Mouse (Mus musculus) stomach, embryonic 16.5 days (tissue): ENCODE data around the gene Ces1h. TPM values are rescaled to one million over a fixed set of nuclear protein-coding genes. Genes with fewer than 3 reads are reported as not detected.
"Not testable (repeated sequence)": the region's sequence is repeated elsewhere in the genome, so short reads cannot be mapped to it uniquely, and the experiment has no call there.

Source experiments
- ATAC-seq: fragments of 200-750 bp; cut with Nextera tagmentation; 2 replicates; pipeline ENCODE4 v1.8.0; 2017; ENCODE audit warnings: moderate number of reproducible peaks, moderate TSS enrichment; ENCODE audit not compliant: insufficient read depth, low FRiP score
- H3K27ac ChIP-seq: fragments of 300-500 bp; sonication (generic); 2 replicates; pipeline ENCODE4 v1.5.1; 2014; ENCODE audit warnings: low read length
- H3K27me3 ChIP-seq: fragments of 300-500 bp; sonication (generic); 2 replicates; pipeline ENCODE4 v1.6.1; 2014; ENCODE audit warnings: low read length, control low read depth, mixed read lengths; ENCODE audit not compliant: control insufficient read depth, insufficient read depth
- H3K36me3 ChIP-seq: fragments of 300-500 bp; sonication (generic); 2 replicates; pipeline ENCODE4 v1.6.1; 2014; ENCODE audit warnings: low read length; ENCODE audit not compliant: control insufficient read depth, insufficient read depth
- H3K4me1 ChIP-seq: fragments of 300-500 bp; sonication (generic); 2 replicates; pipeline ENCODE4 v1.6.1; 2014; ENCODE audit warnings: low read length, control low read depth, mixed read lengths; ENCODE audit not compliant: control insufficient read depth, insufficient read depth
- H3K4me2 ChIP-seq: fragments of 300-500 bp; sonication (generic); 2 replicates; pipeline ENCODE4 v1.6.1; 2014; ENCODE audit warnings: low read depth, low read length, mixed read lengths
- H3K4me3 ChIP-seq: fragments of 300-500 bp; sonication (generic); replicated peaks from 2 replicates; pipeline ENCODE4 v1.5.1; 2014; ENCODE audit warnings: mild to moderate bottlenecking, low read length
- H3K9ac ChIP-seq: fragments of 300-500 bp; sonication (generic); 2 replicates; pipeline ENCODE4 v1.6.1; 2014; ENCODE audit warnings: low read length
- H3K9me3 ChIP-seq: fragments of 300-500 bp; sonication (generic); replicated peaks from 2 replicates; pipeline ENCODE4 v1.6.1; 2016; ENCODE audit warnings: low read length, control low read depth; ENCODE audit not compliant: control insufficient read depth
- WGBS: fragments of 180-500 bp; shearing (Covaris S2); extraction: QIAGEN DNeasy Blood & Tissue Kit; methylation state at CpG from one replicate; pipeline ENCODE4 v1.1.7; 2014; 5-methylcytosine and 5-hydroxymethylcytosine counted together
- polyA plus RNA-seq: library from polyadenylated mRNA; unstranded; fragments of >200 nt; fragmentation: Nextera tagmentation; extraction: Ambion mirVana; gene quantifications from 2 replicates; pipeline ENCODE4 v1.2.1, GENCODE M21; 2015

Ces1h gene
- not detected in 2 replicates for polyA plus RNA-seq

DNA sequence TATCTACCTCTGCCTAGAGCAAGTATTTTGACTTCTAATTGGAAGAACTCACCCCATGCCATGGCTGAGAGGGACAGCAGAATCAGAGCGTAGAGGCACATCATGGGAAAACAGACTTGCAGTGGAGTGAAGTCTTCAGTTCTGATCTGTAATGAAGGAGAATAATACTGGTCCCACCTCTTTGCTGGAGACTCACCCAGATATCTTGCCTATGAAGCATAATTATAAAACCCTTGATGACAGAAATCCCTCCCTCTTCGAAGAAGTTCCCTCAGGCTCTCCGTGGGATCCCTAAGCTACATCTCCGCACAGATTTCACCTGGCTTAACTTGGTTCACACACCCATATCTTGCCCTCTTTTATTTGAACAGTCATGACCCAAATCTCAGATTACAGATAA is at the start of gene Ces1h:
TSS of gene Ces1h (minus strand) at position 101 of the 400 bp plus-strand sequence.
- Histone ChIP-seq H3K4me3 (no peak within 1 kb of the TSS), H3K9ac (no peak within 1 kb of the TSS), H3K4me2 (no peak within 1 kb of the TSS), H3K36me3 (no peaks in the 10 kb centered on the region), H3K4me1 (no peaks in the 10 kb centered on the region), H3K27ac (no peak within 1 kb of the TSS), H3K27me3 (no peaks in the 10 kb centered on the region), H3K9me3 (no peaks in the 10 kb centered on the region)
- no peak for ATAC-seq
- WGBS = 76% methylated on average over 4 of the region's 4 CpGs

- Histone ChIP-seq H3K36me3 (no peaks in the 10 kb centered on the region), H3K9ac (no peak overlapping the region), H3K27ac (no peak overlapping the region), H3K4me1 (no peaks in the 10 kb centered on the region), H3K9me3 (no peaks in the 10 kb centered on the region), H3K4me3 (no peak overlapping the region), H3K4me2 (no peak overlapping the region), H3K27me3 (no peaks in the 10 kb centered on the region)
- no peak for ATAC-seq
- WGBS = 83% methylated on average over 16 of the region's 16 CpGs
Measured at GRCm38 (mm10) chr8:93427195-93427594, 47.7 kb upstream of the Ces1h start.

DNA sequence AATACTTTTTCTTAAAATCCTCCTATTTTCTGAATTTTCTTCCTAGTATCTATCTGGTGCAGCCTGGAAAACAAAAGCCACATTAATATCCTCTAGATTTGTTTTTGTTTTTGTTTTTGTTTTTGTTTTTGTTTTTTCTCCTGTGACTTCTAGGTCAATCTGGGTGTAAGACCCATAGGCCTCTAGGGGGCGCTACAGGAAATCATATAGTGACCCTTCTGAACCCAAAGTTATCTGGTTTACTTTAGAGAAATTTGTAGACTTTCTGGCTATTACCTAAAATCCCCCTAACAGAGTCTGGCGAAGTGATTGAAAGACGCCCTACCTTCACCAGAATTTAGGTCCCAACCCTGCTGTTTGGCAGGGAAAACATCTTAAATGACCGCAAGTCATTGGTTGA is 35.9 kb upstream of the Ces1h start:
- H3K9ac ChIP-seq = no peak overlapping the region
- no peak overlapping the region for H3K4me3 ChIP-seq
- H3K36me3 ChIP-seq = no peaks in the 10 kb centered on the region
- H3K9me3 ChIP-seq = no peaks in the 10 kb centered on the region
- 70% methylated on average over 4 of the region's 4 CpGs for WGBS
- ATAC-seq = no peak
- no peak overlapping the region for H3K4me2 ChIP-seq
- no peak overlapping the region for H3K27ac ChIP-seq
- no peaks in the 10 kb centered on the region for H3K4me1 ChIP-seq
- no peaks in the 10 kb centered on the region for H3K27me3 ChIP-seq

- H3K4me2 ChIP-seq = no peak overlapping the region
- no peaks in the 10 kb centered on the region for H3K9me3 ChIP-seq
- ATAC-seq = no peak
- H3K4me1 ChIP-seq = no peaks in the 10 kb centered on the region
- H3K36me3 ChIP-seq = no peaks in the 10 kb centered on the region
- no peak overlapping the region for H3K27ac ChIP-seq
- H3K9ac ChIP-seq = no peak overlapping the region
- no peak overlapping the region for H3K4me3 ChIP-seq
- WGBS = 64% methylated on average over 2 of the region's 2 CpGs
- H3K27me3 ChIP-seq = no peaks in the 10 kb centered on the region
Measured at GRCm38 (mm10) chr8:93408830-93409229, 29.3 kb upstream of the Ces1h start.

- H3K9me3 ChIP-seq = no peaks in the 10 kb centered on the region
- H3K27ac ChIP-seq = no peak overlapping the region
- no peak overlapping the region for H3K4me2 ChIP-seq
- no peak overlapping the region for H3K4me3 ChIP-seq
- no peak overlapping the region for H3K9ac ChIP-seq
- no peaks in the 10 kb centered on the region for H3K36me3 ChIP-seq
- 74% methylated on average over 2 of the region's 2 CpGs for WGBS
- H3K27me3 ChIP-seq = no peaks in the 10 kb centered on the region
- no peak for ATAC-seq
- H3K4me1 ChIP-seq = no peaks in the 10 kb centered on the region
Measured at GRCm38 (mm10) chr8:93399698-93400097, 20.2 kb upstream of the Ces1h start.

GRCm38 (mm10) chr8:93398044-93398443 is 18.5 kb upstream of the Ces1h start:
- Histone ChIP-seq H3K9me3 (no peaks in the 10 kb centered on the region), H3K4me3 (no peak overlapping the region), H3K36me3 (no peaks in the 10 kb centered on the region), H3K27me3 (no peaks in the 10 kb centered on the region), H3K9ac (no peak overlapping the region), H3K27ac (no peak overlapping the region), H3K4me2 (no peak overlapping the region), H3K4me1 (no peaks in the 10 kb centered on the region)
- 12% methylated on average over 1 of the region's 1 CpGs for WGBS
- no peak for ATAC-seq

DNA sequence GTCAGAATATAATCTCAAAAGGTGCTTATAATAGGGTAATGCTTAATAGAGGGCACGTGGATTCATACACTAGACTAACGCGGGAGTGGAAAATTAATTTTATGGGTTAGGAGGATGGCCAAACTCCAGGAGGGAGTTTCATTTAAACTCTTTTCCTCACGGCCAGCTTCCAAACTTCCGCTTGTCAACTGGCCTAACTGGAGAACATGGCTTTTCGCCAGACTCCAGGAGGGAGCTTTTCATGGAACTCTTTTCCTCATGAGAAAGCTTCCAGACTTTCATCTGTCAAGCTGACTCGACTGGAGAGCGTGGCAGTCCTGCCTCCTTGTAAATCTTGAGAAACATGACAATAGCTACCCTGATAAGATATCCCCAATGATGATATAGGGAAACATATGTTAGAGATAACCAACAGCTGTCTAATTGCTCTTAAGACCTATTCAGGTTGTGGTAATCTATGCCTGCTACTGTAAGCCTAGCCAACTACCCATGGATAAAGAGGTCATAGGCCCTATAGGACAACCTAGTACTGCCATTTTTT is 14.6 kb upstream of the Ces1h start:
- H3K4me2 ChIP-seq, H3K36me3 ChIP-seq, H3K27me3 ChIP-seq, ATAC-seq, H3K9ac ChIP-seq, H3K9me3 ChIP-seq, H3K4me3 ChIP-seq, H3K27ac ChIP-seq, H3K4me1 ChIP-seq: not testable (repeated sequence)
- WGBS = 45% methylated on average over 8 of the region's 8 CpGs

GRCm38 (mm10) chr8:93369481-93369880 is 10.0 kb downstream of the Ces1h start:
- H3K36me3 ChIP-seq = no peaks in the 10 kb centered on the region
- ATAC-seq = no peak
- H3K27ac ChIP-seq = no peak overlapping the region
- 45% methylated on average over 2 of the region's 2 CpGs for WGBS
- no peaks in the 10 kb centered on the region for H3K9me3 ChIP-seq
- no peak overlapping the region for H3K4me3 ChIP-seq
- H3K4me2 ChIP-seq = no peak overlapping the region
- H3K27me3 ChIP-seq = no peaks in the 10 kb centered on the region
- no peak overlapping the region for H3K9ac ChIP-seq
- H3K4me1 ChIP-seq = no peaks in the 10 kb centered on the region

- Histone ChIP-seq H3K27me3 (no peaks in the 10 kb centered on the region), H3K4me1 (no peaks in the 10 kb centered on the region), H3K9me3 (no peaks in the 10 kb centered on the region), H3K27ac (no peak overlapping the region), H3K4me3 (no peak overlapping the region), H3K36me3 (no peaks in the 10 kb centered on the region), H3K9ac (no peak overlapping the region), H3K4me2 (no peak overlapping the region)
- ATAC-seq = no peak
Measured at GRCm38 (mm10) chr8:93360113-93360512, 19.4 kb downstream of the Ces1h start.

- Histone ChIP-seq H3K36me3 (no peaks in the 10 kb centered on the region), H3K4me2 (no peak overlapping the region), H3K9me3 (no peaks in the 10 kb centered on the region), H3K9ac (no peak overlapping the region), H3K4me1 (no peaks in the 10 kb centered on the region), H3K27ac (no peak overlapping the region), H3K27me3 (no peaks in the 10 kb centered on the region), H3K4me3 (no peak overlapping the region)
- WGBS = 93% methylated on average over 2 of the region's 2 CpGs
- ATAC-seq = no peak
Measured at GRCm38 (mm10) chr8:93339531-93339930, 40.0 kb downstream of the Ces1h start.
